Mouse (Mus musculus) limb, embryonic 13.5 days (tissue): ENCODE results near the gene Rnf213. TPM values are rescaled to one million over a fixed set of nuclear protein-coding genes. Genes with fewer than 3 reads are reported as not detected.

Experiments
- ATAC-seq: fragments of 200-750 bp; cut with Nextera tagmentation; 2 replicates; pipeline ENCODE4 v1.8.0; 2017; ENCODE audit warnings: low read depth, moderate number of reproducible peaks, moderate TSS enrichment; ENCODE audit not compliant: low FRiP score
- H3K27ac ChIP-seq: fragments of 300-500 bp; sonication (generic); 2 replicates; pipeline ENCODE4 v1.5.1; 2015; ENCODE audit warnings: inconsistent platforms, mild to moderate bottlenecking, moderate library complexity
- H3K27me3 ChIP-seq: fragments of 300-500 bp; sonication (generic); 2 replicates; pipeline ENCODE4 v1.6.1; 2015; ENCODE audit warnings: mild to moderate bottlenecking, inconsistent platforms
- H3K36me3 ChIP-seq: fragments of 300-500 bp; sonication (generic); 2 replicates; pipeline ENCODE4 v1.6.1; 2015; ENCODE audit warnings: inconsistent platforms, mild to moderate bottlenecking, moderate library complexity
- H3K4me1 ChIP-seq: fragments of 300-500 bp; sonication (generic); 2 replicates; pipeline ENCODE4 v1.6.1; 2015; ENCODE audit warnings: inconsistent platforms
- H3K4me2 ChIP-seq: fragments of 300-500 bp; sonication (generic); replicated peaks from 2 replicates; pipeline ENCODE4 v1.6.1; 2015; ENCODE audit warnings: inconsistent platforms, mild to moderate bottlenecking, moderate library complexity
- H3K4me3 ChIP-seq: fragments of 300-500 bp; sonication (generic); 2 replicates; pipeline ENCODE4 v1.5.1; 2015; ENCODE audit warnings: moderate library complexity, mild to moderate bottlenecking, inconsistent platforms
- H3K9ac ChIP-seq: fragments of 300-500 bp; sonication (generic); 2 replicates; pipeline ENCODE4 v1.6.1; 2015; ENCODE audit warnings: mild to moderate bottlenecking, inconsistent platforms
- H3K9me3 ChIP-seq: fragments of 300-500 bp; sonication (generic); 2 replicates; pipeline ENCODE4 v1.6.1; 2016; ENCODE audit warnings: inconsistent platforms
- WGBS: fragments of 180-500 bp; shearing (Covaris S2); methylation state at CpG from one replicate; pipeline ENCODE4 v1.1.7; 2015; 5-methylcytosine and 5-hydroxymethylcytosine counted together
- polyA plus RNA-seq: library from polyadenylated mRNA; unstranded; fragments of >200 nt; fragmentation: Nextera tagmentation; extraction: Ambion mirVana; gene quantifications from 2 replicates; pipeline ENCODE4 v1.2.1, GENCODE M21; 2015

Rnf213 gene
- polyA plus RNA-seq, 1 experiment from 2014 or later: 3.2 TPM

- ATAC-seq: peak; percentile 96
- Histone ChIP-seq H3K27me3 (no peaks in the 10 kb centered on the region), H3K9me3 (no peaks in the 10 kb centered on the region), H3K4me3 (peak within 1 kb of the TSS; percentile 87), H3K4me1 (peaks cover 18% of the 10 kb centered on the region), H3K9ac (peak within 1 kb of the TSS; percentile 90), H3K27ac (peak within 1 kb of the TSS; percentile 92), H3K4me2 (peak within 1 kb of the TSS; percentile 87), H3K36me3 (peaks cover 28% of the 10 kb centered on the region)
- 1% methylated on average over 65 of the region's 66 CpGs for whole genome bisulfite sequencing
Measured at GRCm38 (mm10) chr11:119490861-119491689, 98.2 kb downstream of the Rnf213 start, which contains the start of gene Endov. TSS of gene Endov (plus strand) at chr11:119491347.

GRCm38 (mm10) chr11:119491690-119492087 is 98.8 kb downstream of the Rnf213 start:
- Histone ChIP-seq H3K4me3 (peak overlapping the region; percentile 87), H3K4me2 (peak overlapping the region; percentile 87), H3K36me3 (peaks cover 24% of the 10 kb centered on the region), H3K27me3 (no peaks in the 10 kb centered on the region), H3K9me3 (no peaks in the 10 kb centered on the region), H3K27ac (peak overlapping the region; percentile 92; the same call in 1 of the 2 replicates), H3K4me1 (peaks cover 18% of the 10 kb centered on the region), H3K9ac (peak overlapping the region; percentile 90)
- no peak for ATAC-seq
- 7% methylated on average over 27 of the region's 27 CpGs for WGBS

- H3K27me3 ChIP-seq: no peaks in the 10 kb centered on the region
- H3K27ac ChIP-seq: no peak overlapping the region
- no peaks in the 10 kb centered on the region for H3K9me3 ChIP-seq
- H3K36me3 ChIP-seq: peaks cover 24% of the 10 kb centered on the region
- H3K9ac ChIP-seq: no peak overlapping the region
- ATAC-seq: no peak
- H3K4me3 ChIP-seq: peak overlapping the region; percentile 87
- H3K4me2 ChIP-seq: peak overlapping the region; percentile 87
- 94% methylated on average over 6 of the region's 6 CpGs for WGBS
- H3K4me1 ChIP-seq: peaks cover 18% of the 10 kb centered on the region
Measured at GRCm38 (mm10) chr11:119492830-119493229, 99.9 kb downstream of the Rnf213 start.

DNA sequence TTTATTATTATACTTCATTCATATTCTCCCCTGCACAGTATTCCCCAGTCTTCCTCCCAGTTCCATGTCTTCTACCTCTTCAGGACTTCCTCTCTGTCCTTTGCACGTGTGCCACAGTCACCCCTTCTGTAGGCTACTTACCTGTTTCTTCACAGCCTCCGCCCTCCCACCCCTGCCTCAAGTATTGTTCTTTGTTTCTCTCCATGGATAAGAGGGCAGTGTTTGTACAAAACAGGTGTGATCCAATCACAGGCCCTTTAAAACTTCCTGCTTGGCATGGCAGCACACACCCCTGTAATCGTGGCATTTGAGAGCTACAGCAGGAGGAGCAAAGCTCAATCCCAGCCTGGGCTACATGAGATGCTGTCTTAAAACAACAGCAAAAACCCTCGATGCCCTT is 100.6 kb downstream of the Rnf213 start:
- no peak for ATAC-seq
- peaks cover 18% of the 10 kb centered on the region for H3K4me1 ChIP-seq
- H3K27ac ChIP-seq: no peak overlapping the region
- WGBS: 81% methylated on average over 4 of the region's 4 CpGs
- no peak overlapping the region for H3K4me3 ChIP-seq
- H3K36me3 ChIP-seq: peaks cover 31% of the 10 kb centered on the region
- no peaks in the 10 kb centered on the region for H3K9me3 ChIP-seq
- no peaks in the 10 kb centered on the region for H3K27me3 ChIP-seq
- H3K9ac ChIP-seq: no peak overlapping the region
- H3K4me2 ChIP-seq: no peak overlapping the region

DNA sequence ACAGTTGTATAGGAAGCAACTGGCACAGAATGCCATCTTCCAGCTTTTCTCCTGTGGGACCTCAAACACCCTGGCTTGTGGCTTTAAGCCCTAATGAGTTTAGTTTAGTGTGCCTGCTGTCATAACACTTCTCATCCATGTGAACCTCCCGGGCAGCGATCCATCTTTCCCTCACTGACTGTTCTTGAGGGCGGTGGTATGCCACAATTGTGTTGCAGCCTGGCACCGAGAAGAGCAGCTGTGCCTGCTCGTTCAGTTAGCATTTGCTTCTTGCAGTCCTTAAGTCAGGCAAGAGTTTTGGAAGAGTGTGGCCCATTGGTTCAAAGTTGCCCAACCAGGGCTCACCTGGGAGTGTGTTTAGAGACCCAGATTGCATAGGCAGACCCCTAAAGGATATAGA is 103.2 kb downstream of the Rnf213 start:
- H3K36me3 ChIP-seq: peaks cover 55% of the 10 kb centered on the region

DNA sequence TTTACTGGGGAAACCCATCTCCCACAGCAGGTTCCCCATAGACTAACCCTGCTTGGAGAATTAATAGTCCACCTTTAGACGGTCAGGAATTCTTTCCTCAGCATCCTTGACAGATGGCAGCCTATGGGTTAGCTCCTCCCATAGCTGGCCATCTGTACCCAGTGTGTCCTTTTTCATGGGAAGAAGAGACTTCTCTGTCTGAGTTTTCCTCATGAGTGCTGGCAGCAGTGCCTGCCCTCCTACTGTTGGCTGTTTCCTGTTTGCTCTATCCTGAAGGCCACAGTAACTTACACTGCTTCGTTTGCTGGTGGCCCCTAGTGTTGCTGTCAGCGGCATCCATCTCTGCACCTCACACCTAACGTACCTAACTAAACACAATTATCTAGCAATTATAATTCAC is 104.6 kb downstream of the Rnf213 start:
- Histone ChIP-seq H3K4me1 (peaks cover 6% of the 10 kb centered on the region), H3K9ac (no peak overlapping the region), H3K27me3 (no peaks in the 10 kb centered on the region), H3K36me3 (peaks cover 68% of the 10 kb centered on the region), H3K4me2 (no peak overlapping the region), H3K27ac (no peak overlapping the region), H3K9me3 (no peaks in the 10 kb centered on the region), H3K4me3 (no peak overlapping the region)
- ATAC-seq: no peak
- 78% methylated on average over 4 of the region's 4 CpGs for WGBS

More for the DNA sequence above, 103.2 kb downstream of the Rnf213 start:
- Histone ChIP-seq H3K27ac (no peak overlapping the region), H3K4me2 (no peak overlapping the region), H3K9ac (no peak overlapping the region), H3K27me3 (no peaks in the 10 kb centered on the region), H3K4me1 (peaks cover 11% of the 10 kb centered on the region), H3K9me3 (no peaks in the 10 kb centered on the region), H3K4me3 (no peak overlapping the region)
- WGBS: 91% methylated on average over 5 of the region's 5 CpGs
- ATAC-seq: no peak

DNA sequence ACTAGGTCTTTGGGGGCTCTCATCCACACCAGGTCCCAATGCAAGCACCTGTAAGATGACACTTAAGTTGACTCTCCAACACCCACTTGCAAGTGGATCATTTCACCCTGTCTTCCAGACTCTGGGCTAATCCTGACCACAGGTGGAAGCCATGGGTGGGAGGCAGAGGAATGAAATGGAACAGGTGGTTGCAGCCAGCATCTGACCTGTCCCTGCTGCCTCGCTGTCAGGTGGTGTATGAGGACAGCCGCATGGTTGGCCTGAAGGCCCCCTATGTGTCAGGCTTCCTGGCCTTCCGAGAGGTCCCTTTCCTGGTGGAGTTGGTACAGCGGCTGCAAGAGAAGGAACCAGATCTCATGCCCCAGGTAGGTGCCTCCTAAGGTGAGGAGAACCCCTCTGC is 106.4 kb downstream of the Rnf213 start:
- Histone ChIP-seq H3K9me3 (no peaks in the 10 kb centered on the region), H3K27ac (no peak overlapping the region), H3K27me3 (no peaks in the 10 kb centered on the region), H3K4me3 (no peak overlapping the region), H3K4me2 (no peak overlapping the region), H3K4me1 (no peaks in the 10 kb centered on the region), H3K9ac (no peak overlapping the region), H3K36me3 (peaks cover 74% of the 10 kb centered on the region)
- WGBS: 91% methylated on average over 4 of the region's 4 CpGs
- no peak for ATAC-seq

GRCm38 (mm10) chr11:119500011-119500410 is 107.1 kb downstream of the Rnf213 start:
- H3K27me3 ChIP-seq: no peaks in the 10 kb centered on the region
- no peak overlapping the region for H3K4me3 ChIP-seq
- H3K4me1 ChIP-seq: no peaks in the 10 kb centered on the region
- no peak overlapping the region for H3K9ac ChIP-seq
- ATAC-seq: no peak
- no peaks in the 10 kb centered on the region for H3K9me3 ChIP-seq
- H3K4me2 ChIP-seq: no peak overlapping the region
- 86% methylated on average over 2 of the region's 2 CpGs for WGBS
- H3K36me3 ChIP-seq: peaks cover 76% of the 10 kb centered on the region
- no peak overlapping the region for H3K27ac ChIP-seq

- H3K9me3 ChIP-seq: no peaks in the 10 kb centered on the region
- no peak overlapping the region for H3K27ac ChIP-seq
- H3K4me1 ChIP-seq: no peaks in the 10 kb centered on the region
- no peaks in the 10 kb centered on the region for H3K27me3 ChIP-seq
- no peak overlapping the region for H3K9ac ChIP-seq
- H3K4me2 ChIP-seq: no peak overlapping the region
- ATAC-seq: no peak; the same call in 1 of the 2 replicates
- H3K36me3 ChIP-seq: peaks cover 87% of the 10 kb centered on the region
- no peak overlapping the region for H3K4me3 ChIP-seq
Measured at GRCm38 (mm10) chr11:119503675-119504074, 110.8 kb downstream of the Rnf213 start.

GRCm38 (mm10) chr11:119506386-119506785 is 113.5 kb downstream of the Rnf213 start:
- Histone ChIP-seq H3K36me3 (peaks cover 69% of the 10 kb centered on the region), H3K9ac (no peak overlapping the region), H3K27ac (no peak overlapping the region), H3K9me3 (no peaks in the 10 kb centered on the region), H3K4me2 (no peak overlapping the region), H3K4me1 (peaks cover 5% of the 10 kb centered on the region; the same call in 1 of the 2 replicates), H3K27me3 (no peaks in the 10 kb centered on the region), H3K4me3 (no peak overlapping the region)
- ATAC-seq: no peak
- 77% methylated on average over 4 of the region's 4 CpGs for WGBS

DNA sequence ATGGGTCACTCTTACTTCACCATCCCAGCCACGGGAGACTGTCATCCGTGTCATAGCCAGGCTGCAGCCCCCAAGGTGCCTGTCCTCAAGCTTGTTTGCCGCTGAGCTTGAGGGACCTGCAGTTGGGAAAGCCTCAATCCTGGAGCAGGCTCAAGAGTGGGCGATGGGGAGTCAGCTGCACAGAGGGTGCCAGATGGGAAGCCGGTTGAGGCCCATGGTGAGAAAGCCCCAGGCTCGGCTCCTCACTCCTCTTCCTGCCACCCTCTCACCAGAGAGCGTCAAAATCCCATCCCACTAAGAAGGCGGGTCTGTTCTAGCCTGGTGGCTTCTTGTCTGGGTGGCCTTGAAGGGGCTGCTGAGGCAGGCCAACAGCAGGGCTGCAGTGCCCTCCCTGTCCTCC is 114.9 kb downstream of the Rnf213 start:
- Histone ChIP-seq H3K9me3 (no peaks in the 10 kb centered on the region), H3K27ac (no peak overlapping the region), H3K4me2 (no peak overlapping the region), H3K4me1 (peaks cover 5% of the 10 kb centered on the region), H3K9ac (no peak overlapping the region), H3K36me3 (peaks cover 55% of the 10 kb centered on the region), H3K27me3 (no peaks in the 10 kb centered on the region), H3K4me3 (no peak overlapping the region)
- ATAC-seq: no peak
- WGBS: 84% methylated on average over 8 of the region's 8 CpGs

DNA sequence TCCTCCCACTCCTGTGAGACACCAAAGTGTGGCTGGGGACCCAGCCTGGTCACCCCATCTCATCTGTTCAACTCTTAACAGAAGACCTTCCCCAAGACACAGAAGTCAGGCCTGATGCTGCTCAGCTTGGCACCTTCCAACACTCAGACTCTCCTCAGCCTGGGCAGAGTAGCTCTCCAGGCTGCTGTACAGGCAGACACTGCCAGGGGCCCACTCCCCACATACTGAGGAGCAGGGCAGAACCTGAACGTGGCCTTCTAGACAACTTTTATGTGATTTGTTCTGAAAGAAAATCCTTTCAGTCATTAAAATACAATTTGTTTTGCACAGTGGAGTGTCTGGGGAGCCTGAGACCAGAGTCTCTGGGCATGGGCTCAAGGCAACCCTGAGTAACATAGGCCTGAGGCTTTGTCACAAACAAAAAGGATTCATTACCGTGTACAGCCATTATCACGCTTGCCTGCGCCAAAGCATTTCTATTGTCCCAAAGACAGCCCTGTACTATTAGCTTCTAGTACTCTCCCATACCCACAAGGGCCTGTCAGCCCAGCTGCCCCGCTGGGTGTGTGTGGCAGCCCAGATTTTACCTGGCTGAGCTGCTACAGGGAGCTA is 116.4 kb downstream of the Rnf213 start:
- Histone ChIP-seq H3K4me3 (no peak overlapping the region), H3K4me1 (peaks cover 20% of the 10 kb centered on the region), H3K27me3 (peaks cover 7% of the 10 kb centered on the region), H3K4me2 (no peak overlapping the region), H3K36me3 (peaks cover 45% of the 10 kb centered on the region), H3K27ac (no peak overlapping the region), H3K9me3 (no peaks in the 10 kb centered on the region), H3K9ac (no peak overlapping the region)
- ATAC-seq: no peak
- WGBS: 74% methylated on average over 5 of the region's 5 CpGs
